Mouse (Mus musculus) forebrain, embryonic 11.5 days (tissue): Measurements from ENCODE around the gene Spop. TPM values are rescaled to one million over a fixed set of nuclear protein-coding genes. Genes with fewer than 3 reads are reported as not detected.
A peak's percentile ranks its signal among the peaks of the same experiment; 100 is the strongest.
"Not testable (repeated sequence)": the region's sequence is repeated elsewhere in the genome, so short reads cannot be mapped to it uniquely, and the experiment has no call there.

Experiments
- ATAC-seq: fragments of 200-750 bp; cut with Nextera tagmentation; replicated peaks from 2 replicates; pipeline ENCODE4 v1.8.0; 2017; ENCODE audit warnings: moderate TSS enrichment; ENCODE audit not compliant: low FRiP score
- DNase-seq: peaks from one replicate; pipeline ENCODE4 v3.0.0-alpha.2; 2017; ENCODE audit warnings: low spot score
- H3K27ac ChIP-seq: fragments of 300-500 bp; sonication (generic); 2 replicates; pipeline ENCODE4 v1.5.1; 2014; ENCODE audit warnings: low read depth, low read length
- H3K27me3 ChIP-seq: fragments of 300-500 bp; sonication (generic); 2 replicates; pipeline ENCODE4 v1.6.1; 2014; ENCODE audit warnings: mild to moderate bottlenecking, low read length, mixed read lengths; ENCODE audit not compliant: control insufficient read depth, insufficient read depth
- H3K36me3 ChIP-seq: fragments of 300-500 bp; sonication (generic); 2 replicates; pipeline ENCODE4 v1.6.1; 2014; ENCODE audit warnings: mild to moderate bottlenecking, low read length, moderate library complexity, mixed read lengths; ENCODE audit not compliant: control insufficient read depth, insufficient read depth
- H3K4me1 ChIP-seq: fragments of 300-500 bp; sonication (generic); replicated peaks from 2 replicates; pipeline ENCODE4 v1.6.1; 2014; ENCODE audit warnings: low read length, mixed read lengths; ENCODE audit not compliant: control insufficient read depth, insufficient read depth
- H3K4me2 ChIP-seq: fragments of 300-500 bp; sonication (generic); 2 replicates; pipeline ENCODE4 v1.6.1; 2014; ENCODE audit warnings: low read depth, mild to moderate bottlenecking, low read length, moderate library complexity, mixed read lengths; ENCODE audit not compliant: severe bottlenecking
- H3K4me3 ChIP-seq: fragments of 300-500 bp; sonication (generic); 2 replicates; pipeline ENCODE4 v1.5.1; 2014; ENCODE audit warnings: low read depth, low read length
- H3K9ac ChIP-seq: fragments of 300-500 bp; sonication (generic); 2 replicates; pipeline ENCODE4 v1.6.1; 2014; ENCODE audit warnings: low read length
- H3K9me3 ChIP-seq: fragments of 300-500 bp; sonication (generic); 2 replicates; pipeline ENCODE4 v1.6.1; 2016; ENCODE audit warnings: low read length, mixed read lengths; ENCODE audit not compliant: control insufficient read depth
- WGBS: fragments of 180-500 bp; shearing (Covaris S2); extraction: QIAGEN DNeasy Blood & Tissue Kit; methylation state at CpG from one replicate; pipeline ENCODE4 v1.1.7; 2014; 5-methylcytosine and 5-hydroxymethylcytosine counted together
- polyA plus RNA-seq: library from polyadenylated mRNA; unstranded; fragments of >200 nt; fragmentation: Nextera tagmentation; extraction: Ambion mirVana; gene quantifications from 2 replicates; pipeline ENCODE4 v1.2.1, GENCODE M21; 2014

Gene Spop
- polyA plus RNA-seq, 1 experiment from 2014 or later = 144 TPM

DNA sequence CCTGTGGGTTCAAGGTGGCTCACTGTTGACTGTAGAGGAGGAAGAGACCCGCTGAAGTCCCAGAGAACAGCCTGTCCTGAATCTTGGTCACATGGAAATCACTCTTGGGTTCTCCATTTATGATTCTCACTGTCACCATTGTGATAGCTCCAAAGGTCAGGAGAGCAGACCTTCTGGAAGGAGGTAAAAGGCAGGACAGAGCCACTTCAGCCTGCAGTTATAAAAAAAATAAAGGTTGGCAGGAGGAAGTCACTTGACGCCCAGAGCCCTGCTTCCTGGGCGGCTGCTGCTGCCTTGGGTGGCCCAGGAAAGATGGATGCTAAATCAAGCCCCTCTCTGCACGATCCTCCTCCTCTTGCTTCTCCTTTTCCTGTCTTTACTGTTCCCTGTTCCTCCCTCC is 86.5 kb downstream of the Spop start:
- 72% methylated on average over 4 of the region's 4 CpGs for WGBS
- H3K4me2 ChIP-seq = no peak overlapping the region
- no peaks in the 10 kb centered on the region for H3K27me3 ChIP-seq
- H3K27ac ChIP-seq = no peak overlapping the region
- H3K4me3 ChIP-seq = no peak overlapping the region
- ATAC-seq = no peak
- DNase-seq = no peak
- no peaks in the 10 kb centered on the region for H3K4me1 ChIP-seq
- no peak overlapping the region for H3K9ac ChIP-seq
- H3K9me3 ChIP-seq = no peaks in the 10 kb centered on the region
- no peaks in the 10 kb centered on the region; the same call in 1 of the 2 replicates for H3K36me3 ChIP-seq

DNA sequence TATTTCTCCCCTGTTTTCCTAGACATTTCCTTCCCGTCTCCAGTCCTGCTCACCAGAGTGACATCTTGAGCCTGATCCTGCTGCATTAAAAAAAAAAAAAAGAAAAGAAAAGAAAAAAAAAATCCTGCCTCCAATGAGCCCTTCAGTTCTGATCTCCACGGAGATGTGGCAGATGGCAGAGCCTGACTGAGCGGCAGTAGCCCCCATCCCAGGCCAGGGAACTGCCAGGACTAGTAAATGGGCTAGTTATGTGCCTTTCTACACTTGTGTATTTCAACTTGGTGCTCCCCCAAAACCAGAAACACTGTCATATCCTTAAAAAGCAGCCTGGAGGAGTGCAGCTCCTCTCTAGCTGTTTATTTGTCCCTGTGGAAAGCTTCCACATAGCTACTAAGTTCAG is 87.0 kb downstream of the Spop start:
- Histone ChIP-seq H3K27ac (no peak overlapping the region), H3K4me2 (no peak overlapping the region), H3K27me3 (no peaks in the 10 kb centered on the region), H3K4me1 (no peaks in the 10 kb centered on the region), H3K4me3 (no peak overlapping the region), H3K9me3 (no peaks in the 10 kb centered on the region), H3K9ac (no peak overlapping the region), H3K36me3 (no peaks in the 10 kb centered on the region; the same call in 1 of the 2 replicates)
- ATAC-seq (no peak), DNase-seq (peak; percentile 24)
- 66% methylated on average over 3 of the region's 3 CpGs for WGBS

DNA sequence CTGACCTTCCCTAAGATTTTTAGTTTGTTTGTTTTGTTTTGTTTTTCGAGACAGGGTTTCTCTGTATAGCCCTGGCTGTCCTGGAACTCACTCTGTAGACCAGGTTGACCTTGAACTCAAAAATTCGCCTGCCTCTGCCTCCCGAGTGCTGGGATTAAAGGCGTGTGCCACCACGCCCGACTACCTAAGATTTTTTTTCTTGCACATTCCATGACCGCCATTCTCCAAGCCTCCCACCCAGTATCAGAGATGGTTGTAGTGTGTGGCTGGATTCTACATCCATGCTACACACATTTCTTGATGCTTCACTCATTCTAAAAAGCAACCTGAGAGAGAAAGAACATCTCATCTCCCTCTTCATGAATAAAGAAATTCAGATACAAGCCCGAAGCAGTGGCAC is 87.9 kb downstream of the Spop start:
- not testable (repeated sequence) for H3K27ac ChIP-seq, H3K4me3 ChIP-seq, H3K9me3 ChIP-seq, H3K9ac ChIP-seq, H3K27me3 ChIP-seq, H3K36me3 ChIP-seq, H3K4me2 ChIP-seq, ATAC-seq, H3K4me1 ChIP-seq
- peak; percentile 15 for DNase-seq
- WGBS = 90% methylated on average over 8 of the region's 8 CpGs

DNA sequence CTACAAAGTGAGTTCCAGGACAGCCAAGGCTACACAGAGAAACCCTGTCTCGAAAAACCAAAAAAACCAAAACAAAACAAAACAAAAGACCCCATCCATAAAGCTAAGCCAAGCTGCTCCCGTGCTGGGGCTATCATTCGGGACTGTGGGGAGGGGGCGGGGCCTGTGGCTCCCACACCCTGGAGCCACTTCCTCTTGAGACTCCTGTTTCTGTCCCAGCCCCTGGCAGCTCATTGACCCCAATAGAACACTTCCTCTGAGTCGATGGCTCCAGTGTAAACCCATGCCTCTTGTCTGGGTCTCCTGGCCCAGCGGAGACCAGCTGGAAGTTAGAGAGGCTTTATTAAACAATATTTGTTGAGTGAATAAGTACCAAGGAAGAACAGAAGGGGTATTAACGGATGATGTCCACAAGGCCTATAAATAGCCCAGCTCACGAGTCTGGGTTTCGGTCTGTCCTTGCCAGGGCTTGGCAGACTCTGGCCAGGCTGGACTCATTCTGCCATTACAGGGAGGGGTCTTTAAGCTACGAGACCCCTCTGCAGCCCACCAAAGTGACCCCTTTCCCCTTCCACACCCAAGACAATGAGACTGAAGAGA is 89.8 kb downstream of the Spop start:
- Histone ChIP-seq H3K27ac (no peak overlapping the region), H3K9ac (no peak overlapping the region), H3K4me3 (no peak overlapping the region), H3K9me3 (no peaks in the 10 kb centered on the region), H3K4me2 (no peak overlapping the region), H3K4me1 (no peaks in the 10 kb centered on the region), H3K27me3 (0 out of 2 replicates have a peak, but pooled peaks cover 2% of the 10 kb centered on the region), H3K36me3 (no peaks in the 10 kb centered on the region)
- no peak for ATAC-seq
- WGBS = 71% methylated on average over 10 of the region's 10 CpGs
- no peak for DNase-seq

DNA sequence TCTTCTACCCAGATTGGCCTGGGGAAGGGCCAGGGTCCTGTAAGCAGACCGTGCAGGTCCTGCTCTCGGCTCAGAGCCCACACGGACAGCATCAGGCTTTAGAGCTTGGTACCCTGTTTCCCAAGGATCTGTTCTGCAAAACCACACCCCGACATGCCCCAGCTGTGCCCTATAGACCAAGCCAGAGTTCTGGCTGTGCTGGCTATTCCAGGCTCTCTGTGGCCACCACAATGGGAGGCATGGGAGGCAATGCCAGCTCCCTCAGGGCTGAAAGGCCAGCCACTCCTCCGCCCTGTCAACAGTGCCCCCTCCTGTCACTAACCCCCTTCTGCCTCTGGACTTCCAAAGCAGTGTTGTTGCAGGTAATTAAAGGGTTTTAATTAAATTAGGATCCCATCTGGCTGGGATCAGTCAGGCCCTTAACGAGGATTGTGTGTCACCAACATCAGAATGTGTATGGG is 90.4 kb downstream of the Spop start:
- no peak overlapping the region for H3K4me2 ChIP-seq

DNA sequence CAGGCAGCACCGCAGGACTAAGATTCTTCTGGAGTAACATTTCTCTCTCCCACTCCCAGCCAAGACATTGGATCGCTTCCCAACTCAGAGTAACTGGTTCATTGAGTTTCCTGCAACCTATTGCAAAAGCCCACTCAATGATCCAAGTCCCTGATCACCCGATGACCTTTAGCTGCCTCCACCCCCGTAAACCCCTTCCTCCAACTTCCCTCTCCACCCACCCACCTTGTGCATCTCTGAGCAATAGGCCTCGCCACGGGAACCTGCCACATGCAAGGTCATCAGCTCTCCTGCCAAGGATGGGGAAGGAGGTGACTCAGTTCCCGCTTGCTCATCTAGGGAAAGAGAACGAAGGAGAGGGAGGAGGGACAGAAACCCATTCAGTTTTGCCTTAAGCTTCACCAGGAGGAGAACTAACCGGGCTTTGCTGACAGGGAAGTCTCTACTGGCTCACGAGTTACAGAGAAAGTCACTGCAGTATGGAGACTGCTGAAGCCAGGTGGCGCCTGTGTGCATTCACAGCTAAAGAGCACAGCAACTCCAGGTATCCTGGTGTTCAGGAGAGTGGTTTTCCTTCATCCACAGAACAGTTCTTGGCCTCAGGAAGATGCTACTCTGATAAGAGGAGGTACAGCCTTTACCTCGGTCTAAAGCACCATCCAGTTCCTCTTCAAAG is 93.3 kb downstream of the Spop start:
- peaks cover 6% of the 10 kb centered on the region; the same call in 1 of the 2 replicates for H3K27me3 ChIP-seq
- 50% methylated on average over 12 of the region's 12 CpGs for WGBS
- no peak overlapping the region for H3K9ac ChIP-seq
- H3K36me3 ChIP-seq = no peaks in the 10 kb centered on the region
- H3K9me3 ChIP-seq = no peaks in the 10 kb centered on the region
- DNase-seq = no peak
- H3K4me3 ChIP-seq = no peak overlapping the region
- no peak overlapping the region for H3K4me2 ChIP-seq
- ATAC-seq = no peak
- H3K4me1 ChIP-seq = no peaks in the 10 kb centered on the region
- no peak overlapping the region for H3K27ac ChIP-seq

More for the DNA sequence above, 90.4 kb downstream of the Spop start:
- H3K36me3 ChIP-seq = no peaks in the 10 kb centered on the region
- ATAC-seq (no peak), DNase-seq (no peak)
- H3K9me3 ChIP-seq = no peaks in the 10 kb centered on the region
- no peak overlapping the region for H3K9ac ChIP-seq
- H3K4me3 ChIP-seq = no peak overlapping the region
- WGBS = 42% methylated on average over 6 of the region's 6 CpGs
- no peaks in the 10 kb centered on the region for H3K4me1 ChIP-seq
- H3K27me3 ChIP-seq = 0 out of 2 replicates have a peak, but pooled peaks cover 2% of the 10 kb centered on the region
- H3K27ac ChIP-seq = no peak overlapping the region

DNA sequence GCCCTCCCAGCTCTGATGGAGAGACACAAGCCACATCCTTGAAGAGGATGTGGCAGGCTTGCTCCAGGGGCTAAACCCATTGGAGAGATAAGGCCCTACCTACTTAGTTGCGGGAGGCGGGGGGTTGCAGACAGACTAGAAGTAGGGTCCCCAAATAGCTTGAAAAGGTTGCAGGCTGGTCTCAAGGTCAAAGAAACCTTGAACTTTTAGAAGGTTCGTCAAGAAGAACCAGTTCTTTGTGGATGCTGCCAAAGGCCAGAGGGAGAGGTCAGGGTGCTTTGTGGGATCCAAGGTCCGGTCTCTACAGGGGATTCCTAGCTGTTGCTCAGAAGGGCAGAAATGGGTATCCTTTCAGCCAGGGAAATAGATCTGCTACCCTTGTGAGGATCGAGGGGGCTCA is 93.9 kb downstream of the Spop start:
- Histone ChIP-seq H3K27ac (no peak overlapping the region), H3K4me2 (no peak overlapping the region), H3K9me3 (no peaks in the 10 kb centered on the region), H3K4me1 (no peaks in the 10 kb centered on the region), H3K9ac (no peak overlapping the region), H3K4me3 (no peak overlapping the region), H3K27me3 (peaks cover 11% of the 10 kb centered on the region), H3K36me3 (no peaks in the 10 kb centered on the region)
- WGBS = 75% methylated on average over 5 of the region's 5 CpGs
- DNase-seq (no peak), ATAC-seq (no peak)

DNA sequence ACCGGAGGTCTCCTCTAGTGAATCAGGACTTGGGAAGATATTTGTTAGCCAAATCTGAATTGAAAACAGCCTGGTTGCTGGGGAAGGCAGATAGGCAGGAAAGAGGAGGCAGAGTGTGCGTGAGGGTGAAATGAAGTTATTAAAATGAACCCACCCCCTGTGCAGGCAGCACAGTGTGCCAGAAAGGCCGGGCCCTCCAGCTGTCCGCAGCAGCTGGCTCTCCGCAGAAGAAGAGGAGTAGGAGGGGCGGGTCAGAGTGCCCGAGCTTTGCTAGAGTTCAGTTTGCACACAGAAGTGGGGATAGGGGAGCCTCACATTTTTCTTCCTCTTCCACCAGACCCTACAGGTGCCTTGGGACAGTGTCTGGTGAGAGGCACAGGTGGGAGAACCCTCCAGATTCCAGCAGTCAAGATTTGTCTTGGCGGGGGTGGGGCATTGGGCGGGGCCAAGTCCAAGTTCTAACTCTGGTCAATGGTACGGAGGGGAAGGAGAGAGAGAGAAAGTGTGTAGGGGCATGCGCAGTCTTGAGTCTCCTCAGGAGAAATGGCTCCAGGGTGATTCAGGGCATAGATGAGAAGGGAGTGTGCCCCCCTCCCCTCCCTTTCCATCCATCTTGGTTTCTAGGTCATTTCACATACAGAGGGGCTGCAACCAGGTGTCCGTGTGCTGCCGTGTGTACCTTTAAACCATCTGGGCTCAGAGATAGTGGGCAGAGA is 94.5 kb downstream of the Spop start:
- Histone ChIP-seq H3K4me3 (no peak overlapping the region), H3K36me3 (no peaks in the 10 kb centered on the region), H3K9ac (no peak overlapping the region), H3K4me2 (no peak overlapping the region), H3K27me3 (peaks cover 17% of the 10 kb centered on the region), H3K4me1 (0 out of 2 replicates have a peak, but pooled peaks cover 1% of the 10 kb centered on the region), H3K9me3 (no peaks in the 10 kb centered on the region), H3K27ac (no peak overlapping the region)
- DNase-seq = no peak
- ATAC-seq = no peak
- 62% methylated on average over 13 of the region's 13 CpGs for WGBS
